Mouse (Mus musculus) hematopoietic stem cell, adult 5-6 weeks (primary cell): ENCODE measurements around the gene Dera. TPM values are rescaled to one million over a fixed set of nuclear protein-coding genes. Genes with fewer than 3 reads are reported as not detected.

Experiments used
- total RNA-seq: library from RNA; stranded (forward); fragments of 172-1452, 232-1000 nt; gene quantifications from 2 replicates; pipeline ENCODE4 v1.2.3, GENCODE M21; 2017

Dera gene
- total RNA-seq, 1 experiment from 2014 or later: 45.7 TPM

Other genes starting within 250 kb of the Dera start
- 19.0 and 21.4 TPM in 2 replicates for gene Eps8, start 99.7 kb upstream of the Dera start, total RNA-seq
- gene Strap, start 19.5 kb upstream of the Dera start, total RNA-seq: 173 and 259 TPM in 2 replicates